Mouse (Mus musculus): Measurements from ENCODE around the gene Negr1. TPM values are rescaled to one million over a fixed set of nuclear protein-coding genes. Genes with fewer than 3 reads are reported as not detected.
A peak's percentile ranks its signal among the peaks of the same experiment; 100 is the strongest.

The Negr1 gene
- polyA plus RNA-seq, 1 experiment from 2014 or later, result 1.3 TPM

DNA sequence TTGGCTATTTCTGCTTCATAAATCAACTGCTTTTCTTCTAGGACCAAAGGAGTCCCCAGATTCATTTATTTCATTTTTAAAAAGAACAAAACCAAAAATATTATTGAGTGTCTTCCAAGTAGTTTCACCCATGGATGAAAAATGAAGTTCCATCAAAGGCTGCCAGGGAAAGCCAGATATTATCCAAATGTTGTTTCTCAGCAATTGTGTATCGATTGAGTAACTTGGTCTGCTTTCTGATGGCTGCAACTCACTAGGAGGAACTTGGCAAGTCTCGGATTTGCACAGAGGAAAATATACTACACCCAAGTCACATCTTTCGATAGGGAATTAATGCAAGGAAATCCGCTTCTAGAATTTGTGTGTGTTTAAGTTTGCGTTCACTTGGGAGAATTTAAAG lies 363.5 kb downstream of the Negr1 start:
- no peak for ATAC-seq (replicated peaks; ENCODE audit: insufficient number of reproducible peaks, insufficient read depth, low FRiP score, low read depth)
- no peaks in the 10 kb centered on the region for H3K4me1 ChIP-seq (replicated peaks)
- no peak overlapping the region for H3K27ac ChIP-seq
- H3K4me2 ChIP-seq, result no peak overlapping the region
- H3K27me3 ChIP-seq, result no peaks in the 10 kb centered on the region
- H3K9me3 ChIP-seq (replicated peaks), result no peaks in the 10 kb centered on the region
- H3K4me3 ChIP-seq, result no peak overlapping the region
- 86% methylated on average over 5 of the region's 5 CpGs for WGBS
- no peak overlapping the region for H3K9ac ChIP-seq
- no peaks in the 10 kb centered on the region for H3K36me3 ChIP-seq

DNA sequence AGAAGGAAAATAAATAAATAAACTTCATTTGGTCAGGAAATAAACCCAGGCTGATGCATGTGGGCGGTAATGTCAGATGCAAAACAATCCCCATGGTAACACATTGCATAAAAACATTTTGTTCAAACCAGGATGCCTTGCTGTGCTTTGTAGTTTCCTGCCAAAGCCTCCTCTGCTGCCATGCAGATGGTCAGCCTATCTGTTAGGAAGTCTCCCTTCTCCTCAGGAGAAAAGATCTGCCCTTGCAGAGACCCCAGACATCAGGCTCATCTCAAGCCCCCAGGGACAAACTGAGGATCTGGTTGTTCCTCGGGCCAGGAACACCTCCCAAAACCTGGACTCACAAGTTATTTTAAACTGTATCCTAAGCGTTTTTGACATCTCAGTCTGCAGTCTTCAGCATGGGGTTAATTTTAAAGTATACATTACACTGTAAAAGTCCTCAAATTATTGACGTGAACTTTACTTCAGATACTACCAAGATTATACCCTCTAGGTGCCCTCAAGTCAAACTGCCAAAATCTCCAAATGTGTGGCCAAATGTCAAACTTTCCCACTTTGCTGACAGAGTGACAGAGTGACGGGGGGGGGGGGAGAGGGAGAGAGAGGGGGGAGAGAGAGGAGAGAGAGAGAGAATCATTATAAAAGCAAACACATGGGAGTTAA lies 366.9 kb downstream of the Negr1 start:
- Histone ChIP-seq H3K4me3 (no peak overlapping the region), H3K27me3 (no peaks in the 10 kb centered on the region), H3K36me3 (no peaks in the 10 kb centered on the region), H3K4me2 (no peak overlapping the region), H3K27ac (no peak overlapping the region), H3K9ac (no peak overlapping the region), H3K9me3 (replicated peaks) (no peaks in the 10 kb centered on the region), H3K4me1 (replicated peaks) (no peaks in the 10 kb centered on the region)
- ATAC-seq (replicated peaks; ENCODE audit: insufficient number of reproducible peaks, insufficient read depth, low FRiP score, low read depth), result no peak
- WGBS, result 52% methylated on average over 5 of the region's 5 CpGs

DNA sequence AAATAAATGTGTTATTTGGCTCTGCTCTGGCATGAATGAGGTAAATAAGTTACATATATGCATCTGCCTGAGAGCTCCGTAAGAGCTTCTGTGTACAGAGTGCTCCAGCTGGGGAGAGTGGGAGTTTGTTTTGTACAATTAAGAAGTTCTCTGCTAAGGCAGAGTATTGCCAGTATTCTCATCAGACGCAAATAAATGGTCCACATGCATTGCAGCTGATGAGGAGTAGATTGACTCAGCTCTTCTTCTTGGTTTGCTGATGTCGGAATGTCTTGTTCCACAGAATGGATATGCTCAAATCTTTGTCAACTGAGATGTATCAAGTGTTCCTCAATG lies 367.4 kb downstream of the Negr1 start:
- H3K4me2 ChIP-seq, result no peak overlapping the region
- no peaks in the 10 kb centered on the region for H3K36me3 ChIP-seq
- H3K9me3 ChIP-seq (replicated peaks), result no peaks in the 10 kb centered on the region
- no peak overlapping the region for H3K9ac ChIP-seq
- WGBS, result 69% methylated on average over 3 of the region's 3 CpGs
- no peak overlapping the region for H3K4me3 ChIP-seq
- no peaks in the 10 kb centered on the region for H3K27me3 ChIP-seq
- no peaks in the 10 kb centered on the region for H3K4me1 ChIP-seq (replicated peaks)
- no peak for ATAC-seq (replicated peaks; ENCODE audit: insufficient number of reproducible peaks, insufficient read depth, low FRiP score, low read depth)
- H3K27ac ChIP-seq, result no peak overlapping the region

DNA sequence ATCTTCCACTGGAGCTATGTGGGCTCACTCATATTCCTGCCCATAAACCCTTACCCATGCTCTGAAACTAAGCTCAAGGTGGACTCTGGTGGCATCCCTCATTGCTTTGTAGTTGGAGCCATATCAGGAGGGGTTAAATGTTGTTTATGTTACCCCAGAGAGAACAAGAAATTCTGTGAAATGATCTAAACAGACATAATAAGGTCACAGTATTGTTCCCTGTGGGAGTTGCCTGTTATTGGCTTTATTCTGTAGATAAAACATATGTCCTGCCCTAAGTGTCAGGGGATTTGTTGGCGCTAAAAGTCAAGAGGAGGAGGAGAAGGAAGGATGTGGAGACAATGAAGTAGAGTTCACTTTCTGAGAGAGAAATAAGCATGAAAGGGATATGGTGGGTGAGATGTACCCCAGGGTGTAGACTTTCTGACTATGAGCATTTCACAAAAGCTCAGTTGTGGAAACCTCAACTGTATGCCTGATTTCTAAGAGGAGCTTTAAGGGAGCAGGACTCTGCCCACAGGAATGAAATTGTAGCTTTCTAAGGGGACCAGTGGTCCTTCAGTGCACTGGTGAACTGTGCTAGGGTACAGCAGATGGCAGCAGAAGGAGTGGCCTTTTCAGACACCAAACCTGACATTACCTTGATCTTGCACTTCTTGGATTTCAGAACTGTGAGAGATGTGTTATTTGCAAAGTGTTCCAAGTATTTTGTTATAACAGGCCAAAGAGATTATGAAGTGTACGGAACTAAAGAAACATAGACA lies 368.3 kb downstream of the Negr1 start:
- no peaks in the 10 kb centered on the region for H3K4me1 ChIP-seq (replicated peaks)
- H3K9ac ChIP-seq, result no peak overlapping the region
- ATAC-seq (replicated peaks; ENCODE audit: insufficient number of reproducible peaks, insufficient read depth, low FRiP score, low read depth), result no peak
- no peak overlapping the region for H3K4me3 ChIP-seq
- H3K4me2 ChIP-seq, result no peak overlapping the region
- H3K36me3 ChIP-seq, result no peaks in the 10 kb centered on the region
- H3K27me3 ChIP-seq, result no peaks in the 10 kb centered on the region
- H3K9me3 ChIP-seq (replicated peaks), result no peaks in the 10 kb centered on the region
- no peak overlapping the region for H3K27ac ChIP-seq
- 75% methylated on average over 2 of the region's 2 CpGs for WGBS

DNA sequence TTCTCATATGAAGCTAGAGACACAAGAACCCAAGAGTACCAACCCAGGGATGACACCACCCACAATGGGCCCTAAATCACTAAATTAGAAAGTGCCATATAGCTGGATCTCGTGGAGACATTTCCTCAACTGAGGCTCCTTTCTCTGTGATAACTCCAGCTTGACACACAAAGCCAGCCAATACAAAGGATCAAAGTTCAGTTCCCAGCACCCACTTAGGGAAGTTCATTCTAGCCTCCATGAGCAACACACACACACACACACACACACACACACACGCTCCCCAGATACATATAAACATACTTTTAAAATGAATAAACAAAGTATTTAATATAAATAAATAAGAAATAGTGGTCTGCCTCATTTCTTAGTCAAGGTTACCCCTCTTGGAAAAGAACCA lies 369.4 kb downstream of the Negr1 start:
- no peak overlapping the region for H3K4me2 ChIP-seq
- H3K27me3 ChIP-seq, result no peaks in the 10 kb centered on the region
- H3K27ac ChIP-seq, result no peak overlapping the region
- ATAC-seq (replicated peaks; ENCODE audit: insufficient number of reproducible peaks, insufficient read depth, low FRiP score, low read depth), result no peak
- no peaks in the 10 kb centered on the region for H3K36me3 ChIP-seq
- H3K9me3 ChIP-seq (replicated peaks), result no peaks in the 10 kb centered on the region
- no peaks in the 10 kb centered on the region for H3K4me1 ChIP-seq (replicated peaks)
- 82% methylated on average over 2 of the region's 2 CpGs for WGBS
- no peak overlapping the region for H3K9ac ChIP-seq
- no peak overlapping the region for H3K4me3 ChIP-seq

DNA sequence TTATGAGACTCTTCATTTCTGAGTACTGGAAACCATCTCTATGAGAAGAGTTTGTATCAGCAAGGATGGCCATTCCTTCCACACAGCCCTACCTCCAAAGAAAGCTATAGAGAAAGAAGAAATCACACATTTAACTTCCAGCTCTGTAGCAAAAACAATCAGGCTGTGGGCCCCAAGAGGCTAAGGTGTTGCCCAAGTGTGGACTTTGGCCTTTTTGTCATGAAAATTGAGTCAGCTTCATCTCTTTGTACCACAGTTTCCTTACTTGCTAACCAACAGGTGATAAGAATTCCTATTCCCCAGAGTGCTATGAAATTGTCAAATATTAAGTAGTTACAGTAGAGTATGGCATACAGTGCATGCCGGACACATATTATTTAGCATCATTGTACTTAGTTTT lies 369.9 kb downstream of the Negr1 start:
- no peak overlapping the region for H3K4me3 ChIP-seq
- H3K27ac ChIP-seq, result no peak overlapping the region
- no peaks in the 10 kb centered on the region for H3K9me3 ChIP-seq (replicated peaks)
- 94% methylated on average over 1 of the region's 1 CpGs for WGBS
- H3K36me3 ChIP-seq, result no peaks in the 10 kb centered on the region
- no peak for ATAC-seq (replicated peaks; ENCODE audit: insufficient number of reproducible peaks, insufficient read depth, low FRiP score, low read depth)
- H3K4me2 ChIP-seq, result no peak overlapping the region
- H3K4me1 ChIP-seq (replicated peaks), result no peaks in the 10 kb centered on the region
- H3K27me3 ChIP-seq, result no peaks in the 10 kb centered on the region
- no peak overlapping the region for H3K9ac ChIP-seq

DNA sequence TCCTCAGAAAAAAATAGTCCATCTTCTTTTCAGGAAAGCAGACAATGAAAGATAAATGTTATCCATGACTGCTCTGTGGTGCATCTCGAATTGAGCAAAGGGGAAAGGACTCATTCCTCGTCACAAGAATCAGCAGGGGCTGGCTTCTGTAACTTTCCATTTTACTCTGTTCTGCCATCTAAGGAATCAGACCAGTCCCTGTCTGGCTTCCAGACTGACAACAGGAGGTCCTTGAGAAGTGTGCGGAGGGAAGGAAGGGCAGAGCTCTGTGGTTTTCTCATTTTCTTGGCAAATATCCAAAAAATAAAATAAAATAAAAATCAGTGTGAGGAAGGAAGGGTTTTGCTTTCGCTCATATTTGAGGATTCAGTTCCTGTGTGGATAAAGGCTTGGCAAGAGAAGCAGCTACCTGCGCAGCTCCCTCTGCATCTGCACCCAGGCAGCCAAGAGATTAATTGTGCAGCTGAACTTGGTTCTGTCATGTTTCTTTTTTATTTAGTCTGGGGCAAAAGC lies 373.2 kb downstream of the Negr1 start:
- H3K4me3 ChIP-seq, result no peak overlapping the region
- H3K9me3 ChIP-seq (replicated peaks), result no peaks in the 10 kb centered on the region
- H3K36me3 ChIP-seq, result no peaks in the 10 kb centered on the region
- H3K4me1 ChIP-seq (replicated peaks), result 0 out of 2 replicates have a peak, but pooled peaks cover 3% of the 10 kb centered on the region
- H3K4me2 ChIP-seq, result no peak overlapping the region
- WGBS, result 62% methylated on average over 5 of the region's 5 CpGs
- no peak for ATAC-seq (replicated peaks; ENCODE audit: insufficient number of reproducible peaks, insufficient read depth, low FRiP score, low read depth)
- H3K27me3 ChIP-seq, result no peaks in the 10 kb centered on the region
- H3K27ac ChIP-seq, result no peak overlapping the region
- no peak overlapping the region for H3K9ac ChIP-seq

DNA sequence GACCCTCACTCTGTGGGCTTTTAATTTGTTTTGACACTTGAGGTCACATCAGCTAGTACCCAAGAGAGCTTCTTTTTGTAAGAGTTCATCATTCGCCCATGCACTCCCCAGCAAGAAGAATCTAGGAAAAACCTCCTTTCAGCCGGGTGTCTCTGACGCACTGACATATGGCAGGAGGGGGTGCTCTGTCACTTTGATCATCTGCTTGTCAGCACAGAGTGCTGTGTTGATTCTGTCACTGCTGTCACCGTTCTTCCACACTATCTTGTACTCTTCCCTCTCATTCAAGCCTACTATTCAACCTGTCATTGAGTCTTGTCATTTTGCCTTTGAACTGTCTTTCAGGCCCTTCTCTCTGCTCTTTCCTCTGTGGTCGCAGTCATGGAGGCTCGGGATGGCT lies 385.8 kb downstream of the Negr1 start:
- Histone ChIP-seq H3K4me2 (no peak overlapping the region), H3K36me3 (no peaks in the 10 kb centered on the region), H3K9ac (no peak overlapping the region), H3K9me3 (replicated peaks) (no peaks in the 10 kb centered on the region), H3K4me3 (no peak overlapping the region), H3K27ac (no peak overlapping the region), H3K4me1 (replicated peaks) (peaks cover 3% of the 10 kb centered on the region; the same call in 1 of the 2 replicates), H3K27me3 (no peaks in the 10 kb centered on the region)
- WGBS, result 34% methylated on average over 6 of the region's 6 CpGs
- 0 out of 2 replicates have a peak, but pooled peaks have one; percentile 60 for ATAC-seq (replicated peaks; ENCODE audit: insufficient number of reproducible peaks, insufficient read depth, low FRiP score, low read depth)

DNA sequence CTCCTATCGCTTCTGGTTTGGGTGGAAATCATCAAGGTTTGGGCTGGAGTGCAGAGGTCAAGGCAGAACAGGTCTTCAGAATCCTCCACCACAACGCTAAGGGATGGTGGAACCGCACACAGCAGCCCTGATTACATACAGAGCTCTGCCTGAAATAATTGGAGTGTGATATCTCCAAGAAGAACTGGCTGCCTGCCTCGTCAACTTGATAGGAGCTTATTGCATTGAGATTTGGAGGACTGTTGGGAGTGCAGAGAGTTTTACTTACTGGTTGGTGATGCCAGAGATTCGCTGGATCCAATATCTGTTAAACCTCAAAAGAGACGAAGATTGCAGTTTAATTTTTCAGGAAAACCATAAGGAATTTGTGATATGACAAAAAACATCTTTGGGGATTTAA lies 391.4 kb downstream of the Negr1 start:
- 46% methylated on average over 6 of the region's 6 CpGs for WGBS
- H3K9me3 ChIP-seq (replicated peaks), result no peaks in the 10 kb centered on the region

DNA sequence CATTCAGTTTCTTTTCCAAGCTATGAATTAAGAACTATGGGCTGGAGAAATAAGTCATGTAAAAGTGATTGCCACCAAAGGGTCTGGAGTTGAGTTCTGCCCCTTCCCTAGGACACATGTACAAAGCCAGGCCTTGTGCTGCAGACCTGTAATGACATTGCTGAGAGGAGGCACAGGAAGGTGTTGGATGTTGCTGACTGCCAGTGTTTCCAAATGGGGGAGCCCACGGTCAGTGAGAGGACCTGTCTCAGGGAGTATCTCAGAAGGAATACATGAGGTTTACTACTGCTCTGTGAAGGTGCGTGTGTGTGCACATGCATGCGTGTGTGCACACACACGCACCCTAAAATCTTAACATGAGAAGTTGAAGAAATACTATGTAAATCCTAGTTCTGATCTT lies 393.5 kb downstream of the Negr1 start:
- 76% methylated on average over 4 of the region's 4 CpGs for WGBS
- no peaks in the 10 kb centered on the region for H3K9me3 ChIP-seq (replicated peaks)
- H3K4me2 ChIP-seq, result no peak overlapping the region
- no peak overlapping the region for H3K27ac ChIP-seq
- ATAC-seq (replicated peaks; ENCODE audit: insufficient number of reproducible peaks, insufficient read depth, low FRiP score, low read depth), result no peak
- no peaks in the 10 kb centered on the region for H3K27me3 ChIP-seq
- no peak overlapping the region for H3K9ac ChIP-seq
- no peaks in the 10 kb centered on the region for H3K36me3 ChIP-seq
- no peak overlapping the region for H3K4me3 ChIP-seq
- H3K4me1 ChIP-seq (replicated peaks), result 0 out of 2 replicates have a peak, but pooled peaks cover 2% of the 10 kb centered on the region

More for the DNA sequence above, 391.4 kb downstream of the Negr1 start:
- no peak for ATAC-seq (replicated peaks; ENCODE audit: insufficient number of reproducible peaks, insufficient read depth, low FRiP score, low read depth)
- H3K9ac ChIP-seq, result no peak overlapping the region
- H3K4me3 ChIP-seq, result no peak overlapping the region
- no peaks in the 10 kb centered on the region for H3K36me3 ChIP-seq
- H3K4me2 ChIP-seq, result no peak overlapping the region
- H3K27me3 ChIP-seq, result no peaks in the 10 kb centered on the region
- 0 out of 2 replicates have a peak, but pooled peaks cover 2% of the 10 kb centered on the region for H3K4me1 ChIP-seq (replicated peaks)
- no peak overlapping the region for H3K27ac ChIP-seq

DNA sequence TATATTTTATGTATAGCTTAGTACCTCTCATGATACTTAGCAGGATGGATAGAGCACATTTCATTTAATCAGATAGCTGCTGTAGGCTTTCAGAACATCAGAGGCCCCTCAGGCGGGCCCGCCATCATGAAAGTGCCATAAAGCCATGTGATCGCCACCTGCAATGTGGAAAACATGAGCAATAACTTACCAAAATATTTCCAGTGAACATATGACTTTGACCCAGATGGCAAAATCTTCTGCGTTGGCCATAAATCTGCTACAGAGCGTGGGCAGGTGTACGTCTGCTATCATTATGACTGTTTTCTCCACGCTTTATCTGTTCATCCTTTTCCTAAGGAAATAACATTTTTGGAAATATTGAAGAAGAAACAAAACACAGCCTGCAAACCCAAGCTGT lies 397.0 kb downstream of the Negr1 start:
- no peak overlapping the region for H3K9ac ChIP-seq
- H3K9me3 ChIP-seq (replicated peaks), result no peaks in the 10 kb centered on the region
- no peak overlapping the region for H3K27ac ChIP-seq
- H3K4me1 ChIP-seq (replicated peaks), result no peaks in the 10 kb centered on the region
- no peak overlapping the region for H3K4me2 ChIP-seq
- no peaks in the 10 kb centered on the region for H3K27me3 ChIP-seq
- no peak for ATAC-seq (replicated peaks; ENCODE audit: insufficient number of reproducible peaks, insufficient read depth, low FRiP score, low read depth)
- no peaks in the 10 kb centered on the region for H3K36me3 ChIP-seq
- no peak overlapping the region for H3K4me3 ChIP-seq
- WGBS, result 91% methylated on average over 7 of the region's 7 CpGs

DNA sequence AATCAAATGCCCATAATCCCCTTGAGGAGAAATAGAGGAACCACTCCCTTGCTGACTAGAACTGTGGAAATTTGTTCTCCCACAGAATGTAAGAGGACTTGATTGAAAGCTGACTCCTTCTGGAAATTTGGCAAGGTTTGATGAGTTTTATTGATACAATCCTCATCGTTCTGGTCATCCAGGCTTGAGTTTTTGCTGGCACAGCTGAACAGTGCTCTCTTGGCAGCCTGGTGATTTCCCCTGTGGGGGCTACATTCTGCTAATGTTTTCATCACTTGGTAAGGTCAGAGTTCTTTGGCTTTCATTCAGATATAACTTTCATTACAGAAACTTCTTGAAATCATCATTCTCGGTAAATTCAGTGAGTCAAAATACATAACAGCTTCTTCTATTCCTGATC lies 407.2 kb downstream of the Negr1 start:
- H3K27me3 ChIP-seq, result no peaks in the 10 kb centered on the region
- H3K27ac ChIP-seq, result no peak overlapping the region
- no peak overlapping the region for H3K4me3 ChIP-seq
- H3K9me3 ChIP-seq (replicated peaks), result no peaks in the 10 kb centered on the region
- WGBS, result 55% methylated on average over 2 of the region's 2 CpGs
- no peaks in the 10 kb centered on the region for H3K36me3 ChIP-seq
- no peaks in the 10 kb centered on the region for H3K4me1 ChIP-seq (replicated peaks)
- H3K4me2 ChIP-seq, result no peak overlapping the region
- no peak for ATAC-seq (replicated peaks; ENCODE audit: insufficient number of reproducible peaks, insufficient read depth, low FRiP score, low read depth)
- H3K9ac ChIP-seq, result no peak overlapping the region

Data from heart, embryonic 15.5 days (tissue).